Mouse (Mus musculus) stomach, embryonic 14.5 days (tissue): Measurements from ENCODE around the gene Rimkla. TPM values are rescaled to one million over a fixed set of nuclear protein-coding genes. Genes with fewer than 3 reads are reported as not detected.

ENCODE experiments used
- ATAC-seq: fragments of 200-750 bp; cut with Nextera tagmentation; 2 replicates; pipeline ENCODE4 v1.8.0; 2017; ENCODE audit warnings: low read depth, moderate TSS enrichment; ENCODE audit not compliant: insufficient number of reproducible peaks, insufficient read depth, low FRiP score
- H3K27ac ChIP-seq: fragments of 300-500 bp; sonication (generic); 2 replicates; pipeline ENCODE4 v1.5.1; 2014; ENCODE audit warnings: mild to moderate bottlenecking, low read length, moderate library complexity, mixed read lengths
- H3K27me3 ChIP-seq: fragments of 300-500 bp; sonication (generic); 2 replicates; pipeline ENCODE4 v1.6.1; 2014; ENCODE audit warnings: low read length, control low read depth, mixed read lengths; ENCODE audit not compliant: control insufficient read depth, insufficient read depth
- H3K36me3 ChIP-seq: fragments of 300-500 bp; sonication (generic); 2 replicates; pipeline ENCODE4 v1.6.1; 2014; ENCODE audit warnings: mild to moderate bottlenecking, control low read depth, low read length, moderate library complexity, mixed read lengths; ENCODE audit not compliant: control insufficient read depth, insufficient read depth
- H3K4me1 ChIP-seq: fragments of 300-500 bp; sonication (generic); 2 replicates; pipeline ENCODE4 v1.6.1; 2014; ENCODE audit warnings: low read length, control low read depth, mixed read lengths; ENCODE audit not compliant: control insufficient read depth, insufficient read depth
- H3K4me2 ChIP-seq: fragments of 300-500 bp; sonication (generic); replicated peaks from 2 replicates; pipeline ENCODE4 v1.6.1; 2014; ENCODE audit warnings: low read depth, low read length, control low read depth
- H3K4me3 ChIP-seq: fragments of 300-500 bp; sonication (generic); 2 replicates; pipeline ENCODE4 v1.5.1; 2014; ENCODE audit warnings: low read depth, low read length, control low read depth
- H3K9ac ChIP-seq: fragments of 300-500 bp; sonication (generic); replicated peaks from 2 replicates; pipeline ENCODE4 v1.6.1; 2014; ENCODE audit warnings: low read depth, mild to moderate bottlenecking, control low read depth, low read length, moderate library complexity, mixed read lengths
- H3K9me3 ChIP-seq: fragments of 300-500 bp; sonication (generic); 2 replicates; pipeline ENCODE4 v1.6.1; 2016; ENCODE audit warnings: low read depth, low read length, control low read depth; ENCODE audit not compliant: control insufficient read depth
- WGBS: fragments of 180-500 bp; shearing (Covaris S2); extraction: QIAGEN DNeasy Blood & Tissue Kit; methylation state at CpG from one replicate; pipeline ENCODE4 v1.1.7; 2014; 5-methylcytosine and 5-hydroxymethylcytosine counted together
- polyA plus RNA-seq: library from polyadenylated mRNA; unstranded; fragments of >200 nt; fragmentation: Nextera tagmentation; extraction: Ambion mirVana; gene quantifications from 2 replicates; pipeline ENCODE4 v1.2.1, GENCODE M21; 2014

Gene Rimkla
- polyA plus RNA-seq, 1 experiment from 2014 or later = 1.8 TPM

DNA sequence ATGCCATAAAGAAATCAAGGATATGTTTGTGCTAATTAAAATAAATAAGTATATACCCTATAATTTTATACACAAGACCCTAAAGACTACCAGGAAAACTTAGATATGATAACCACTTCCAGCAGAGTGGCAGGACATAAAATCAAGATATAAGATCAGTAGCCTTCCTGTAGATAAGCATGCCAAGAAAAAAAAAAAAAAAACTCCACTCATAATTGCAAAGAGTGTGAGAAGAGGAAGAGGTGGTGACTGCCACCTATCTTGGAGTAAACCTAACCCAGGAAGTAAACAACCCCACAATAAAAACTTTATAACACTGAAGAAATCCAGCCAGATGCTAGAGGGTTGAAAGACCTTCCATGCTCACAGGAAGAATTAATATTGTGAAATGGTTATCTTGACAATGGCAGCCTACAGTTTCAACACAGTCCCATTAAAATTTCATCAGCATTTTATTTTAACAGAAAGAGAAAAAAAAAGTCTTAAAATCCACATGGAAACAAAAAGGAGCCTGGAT, 34.0 kb upstream of the Rimkla start:
- Histone ChIP-seq H3K36me3 (no peaks in the 10 kb centered on the region), H3K4me1 (no peaks in the 10 kb centered on the region), H3K27ac (no peak overlapping the region), H3K4me3 (no peak overlapping the region), H3K9ac (no peak overlapping the region), H3K9me3 (no peaks in the 10 kb centered on the region), H3K4me2 (no peak overlapping the region), H3K27me3 (no peaks in the 10 kb centered on the region)
- ATAC-seq = no peak

DNA sequence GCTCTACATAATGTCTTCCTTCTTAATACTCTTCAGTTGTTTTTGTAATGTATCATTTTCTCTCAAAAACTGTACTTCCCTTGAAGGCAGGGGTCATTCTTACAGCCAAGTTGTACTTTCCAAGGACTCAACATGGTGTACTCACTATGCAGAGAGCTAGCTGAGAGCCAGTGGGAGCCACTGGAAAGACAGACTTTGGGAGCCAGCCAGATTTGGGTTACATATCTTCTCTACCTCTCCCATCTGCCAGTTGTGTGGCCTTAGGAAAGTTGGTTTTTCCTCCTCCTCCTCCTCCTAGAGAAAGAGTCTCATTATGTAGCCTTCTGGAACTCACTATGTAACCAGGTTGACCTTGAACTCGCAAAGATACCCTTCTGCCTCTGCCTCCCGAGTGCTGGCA, 32.0 kb upstream of the Rimkla start:
- Histone ChIP-seq H3K27ac (no peak overlapping the region), H3K4me1 (no peaks in the 10 kb centered on the region), H3K9ac (no peak overlapping the region), H3K4me3 (no peak overlapping the region), H3K36me3 (no peaks in the 10 kb centered on the region), H3K9me3 (no peaks in the 10 kb centered on the region), H3K4me2 (no peak overlapping the region), H3K27me3 (no peaks in the 10 kb centered on the region)
- WGBS = 84% methylated on average over 2 of the region's 2 CpGs
- no peak for ATAC-seq

DNA sequence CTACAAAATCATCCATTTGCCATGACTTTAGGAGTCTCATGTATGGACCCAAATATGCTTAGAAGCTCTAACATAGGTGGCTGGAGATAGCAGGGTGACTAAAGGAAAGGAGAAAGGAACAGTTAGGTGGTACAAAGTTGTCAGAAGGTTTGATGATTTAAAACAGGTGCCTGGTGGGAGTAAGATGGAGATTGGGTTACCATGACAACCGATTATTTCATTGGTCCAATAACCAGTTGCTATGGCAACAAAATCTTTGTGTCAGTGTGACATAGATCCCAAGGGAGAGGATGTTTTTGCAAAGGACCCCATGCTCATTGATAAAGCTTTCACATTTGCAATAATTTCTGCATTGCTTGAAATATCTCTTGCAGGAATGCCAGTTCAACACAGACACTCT, 31.6 kb upstream of the Rimkla start:
- H3K4me1 ChIP-seq = no peaks in the 10 kb centered on the region
- no peaks in the 10 kb centered on the region for H3K9me3 ChIP-seq
- ATAC-seq = no peak
- H3K4me2 ChIP-seq = no peak overlapping the region
- no peaks in the 10 kb centered on the region for H3K27me3 ChIP-seq
- H3K27ac ChIP-seq = no peak overlapping the region
- H3K36me3 ChIP-seq = no peaks in the 10 kb centered on the region
- no peak overlapping the region for H3K4me3 ChIP-seq
- WGBS = 82% methylated on average over 1 of the region's 1 CpGs
- no peak overlapping the region for H3K9ac ChIP-seq

DNA sequence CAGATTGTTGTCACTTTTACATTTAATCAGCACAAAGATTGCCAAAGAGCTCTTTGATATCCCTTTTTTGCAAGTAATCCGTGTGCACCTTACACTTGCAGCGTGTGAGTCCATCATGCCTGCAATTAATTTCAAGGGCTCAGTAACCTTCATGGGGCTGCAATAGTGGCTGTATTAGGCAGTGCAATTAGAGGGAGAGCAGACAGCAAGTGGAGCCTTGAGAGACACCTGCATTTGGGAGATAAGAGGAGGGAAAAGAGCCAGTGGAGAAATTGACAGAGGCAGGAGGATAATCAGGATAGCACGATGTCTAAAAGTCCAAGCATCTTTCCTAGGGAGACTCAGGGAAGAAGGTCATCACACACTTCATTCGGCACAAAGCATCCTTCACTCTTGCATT, 31.1 kb upstream of the Rimkla start:
- no peak for ATAC-seq
- Histone ChIP-seq H3K36me3 (no peaks in the 10 kb centered on the region), H3K4me1 (no peaks in the 10 kb centered on the region), H3K27me3 (no peaks in the 10 kb centered on the region), H3K9ac (no peak overlapping the region), H3K9me3 (no peaks in the 10 kb centered on the region), H3K4me2 (no peak overlapping the region), H3K4me3 (no peak overlapping the region), H3K27ac (no peak overlapping the region)
- WGBS = 74% methylated on average over 4 of the region's 4 CpGs

DNA sequence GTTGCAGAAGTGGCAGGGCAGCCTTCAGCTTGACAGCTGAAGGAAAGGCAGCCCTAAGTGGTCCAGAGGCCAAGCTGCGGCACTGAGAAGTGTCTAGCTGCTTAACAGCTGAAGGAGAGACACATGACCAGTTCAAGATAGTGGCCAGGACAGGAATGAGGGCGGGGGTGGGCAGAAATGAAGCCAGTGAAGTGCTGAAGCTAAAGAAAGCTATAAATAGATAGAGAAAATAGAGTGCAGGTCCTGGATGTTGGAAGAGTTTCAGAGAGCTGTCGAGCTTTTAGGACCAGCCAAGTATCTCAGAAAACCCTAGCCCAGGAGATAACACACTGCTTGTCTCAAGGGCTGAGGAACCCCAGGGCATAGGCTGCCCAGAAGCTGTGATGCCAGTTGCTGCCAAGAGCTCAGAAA, 20.3 kb upstream of the Rimkla start:
- H3K4me1 ChIP-seq = no peaks in the 10 kb centered on the region
- WGBS = 51% methylated on average over 3 of the region's 3 CpGs
- H3K36me3 ChIP-seq = no peaks in the 10 kb centered on the region
- H3K4me2 ChIP-seq = no peak overlapping the region
- H3K9me3 ChIP-seq = no peaks in the 10 kb centered on the region
- no peaks in the 10 kb centered on the region for H3K27me3 ChIP-seq
- H3K27ac ChIP-seq = no peak overlapping the region
- no peak overlapping the region for H3K9ac ChIP-seq
- no peak for ATAC-seq
- H3K4me3 ChIP-seq = no peak overlapping the region

DNA sequence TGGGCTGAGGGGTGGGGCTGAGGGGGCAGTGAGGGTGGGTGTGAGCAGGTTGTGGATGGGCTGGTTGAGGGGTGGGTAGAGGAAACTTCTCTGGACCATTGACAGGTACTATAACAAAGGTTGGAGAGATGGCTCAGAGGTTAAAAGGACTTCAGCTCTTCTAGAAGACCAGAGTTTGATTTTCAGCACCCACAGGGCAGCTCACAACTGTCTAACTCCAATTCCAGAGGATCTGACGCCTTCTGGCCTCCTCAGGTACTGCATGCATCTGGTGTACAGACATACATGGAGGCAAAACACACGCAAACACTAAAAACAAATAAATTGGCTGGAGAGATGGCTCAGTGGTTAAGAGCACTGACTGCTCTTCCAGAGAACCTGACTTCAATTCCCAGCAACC, 19.2 kb upstream of the Rimkla start:
- no peaks in the 10 kb centered on the region for H3K27me3 ChIP-seq
- H3K9ac ChIP-seq = no peak overlapping the region
- no peaks in the 10 kb centered on the region for H3K4me1 ChIP-seq
- no peak for ATAC-seq
- H3K9me3 ChIP-seq = no peaks in the 10 kb centered on the region
- H3K4me3 ChIP-seq = no peak overlapping the region
- no peak overlapping the region for H3K4me2 ChIP-seq
- WGBS = 76% methylated on average over 2 of the region's 2 CpGs
- H3K27ac ChIP-seq = no peak overlapping the region
- H3K36me3 ChIP-seq = no peaks in the 10 kb centered on the region

DNA sequence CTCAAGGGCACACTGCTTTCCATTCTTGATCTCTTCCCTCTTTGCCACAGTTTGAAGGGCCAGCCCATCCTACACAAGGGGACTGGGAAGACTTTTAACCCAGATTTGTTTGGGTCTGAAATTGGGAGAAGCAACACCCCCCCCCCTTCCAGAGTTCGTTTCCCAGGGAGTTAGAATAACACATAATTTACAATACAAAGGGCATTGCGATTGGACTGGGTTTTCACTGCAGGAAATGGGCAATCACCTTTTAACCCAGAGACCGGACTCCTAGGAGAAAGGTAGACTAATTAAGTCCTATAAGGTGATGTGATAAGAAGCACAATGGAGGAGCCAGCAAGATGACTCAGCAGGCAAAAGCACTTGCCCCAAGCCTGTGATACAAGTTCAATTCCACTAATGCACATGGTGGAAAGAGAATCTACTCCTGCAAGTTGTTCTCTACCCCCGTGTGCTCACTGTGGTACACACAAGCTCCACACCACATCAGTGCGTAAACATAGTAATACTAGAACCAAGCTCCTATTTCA, 6.0 kb upstream of the Rimkla start:
- Histone ChIP-seq H3K4me3 (no peak overlapping the region), H3K4me2 (no peak overlapping the region), H3K27me3 (no peaks in the 10 kb centered on the region), H3K4me1 (no peaks in the 10 kb centered on the region), H3K9me3 (no peaks in the 10 kb centered on the region), H3K36me3 (no peaks in the 10 kb centered on the region), H3K9ac (no peak overlapping the region), H3K27ac (no peak overlapping the region)
- WGBS = 65% methylated on average over 5 of the region's 5 CpGs
- no peak for ATAC-seq

DNA sequence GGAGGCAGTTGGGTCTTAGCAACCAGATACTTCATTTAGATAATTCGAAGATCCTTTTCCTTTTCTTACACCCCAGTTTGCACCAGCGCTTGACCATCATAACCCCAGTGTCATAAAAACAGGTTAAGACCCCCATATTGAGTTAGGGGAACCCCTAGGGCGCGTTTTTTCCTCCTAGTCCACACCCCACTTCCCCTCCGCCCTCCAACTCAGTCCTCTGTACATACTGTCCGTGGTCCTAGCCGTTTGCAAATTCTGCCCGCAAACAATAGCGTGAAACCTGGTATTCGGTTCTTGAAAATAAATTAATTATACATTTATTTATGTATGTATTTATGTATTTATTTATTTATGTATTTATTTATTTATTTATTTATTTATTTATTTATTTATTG, 502 bp upstream of the Rimkla start:
- Histone ChIP-seq H3K27ac (no peak overlapping the region), H3K27me3 (0 out of 2 replicates have a peak, but pooled peaks cover 5% of the 10 kb centered on the region), H3K9ac (0 out of 2 replicates have a peak overlapping the region, but pooled peaks have one; percentile 18), H3K9me3 (peaks cover 3% of the 10 kb centered on the region; the same call in 1 of the 2 replicates), H3K4me3 (peak overlapping the region; percentile 52), H3K36me3 (no peaks in the 10 kb centered on the region), H3K4me1 (no peaks in the 10 kb centered on the region), H3K4me2 (peak overlapping the region; percentile 83)
- no peak for ATAC-seq
- 36% methylated on average over 10 of the region's 10 CpGs for WGBS

DNA sequence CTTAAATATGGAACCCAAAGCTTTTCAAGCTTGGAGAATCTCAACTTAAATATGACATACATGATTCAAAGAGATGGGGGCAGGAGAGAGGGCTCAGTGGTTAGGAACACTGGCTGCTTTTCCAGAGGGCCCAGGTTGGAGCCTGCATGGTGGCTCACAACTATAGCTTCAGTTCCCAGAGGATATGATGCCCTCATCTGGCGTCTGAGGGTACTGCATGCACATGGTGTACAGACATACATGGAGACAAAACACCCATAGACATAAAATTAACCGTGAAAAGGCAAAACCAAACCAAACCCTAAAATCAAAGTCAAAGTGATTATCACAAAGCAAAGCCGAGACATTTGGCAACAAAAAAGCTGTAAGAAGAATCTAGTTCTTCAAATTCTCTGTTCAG, 1.6 kb downstream of the Rimkla start:
- Histone ChIP-seq H3K4me3 (no peak overlapping the region), H3K9me3 (peaks cover 3% of the 10 kb centered on the region; the same call in 1 of the 2 replicates), H3K36me3 (no peaks in the 10 kb centered on the region), H3K4me1 (no peaks in the 10 kb centered on the region), H3K27ac (no peak overlapping the region), H3K4me2 (no peak overlapping the region), H3K27me3 (0 out of 2 replicates have a peak, but pooled peaks cover 5% of the 10 kb centered on the region), H3K9ac (no peak overlapping the region)
- 70% methylated on average over 3 of the region's 3 CpGs for WGBS
- no peak for ATAC-seq
